Mouse (Mus musculus): ENCODE measurements around the gene Olfr738. TPM values are rescaled to one million over a fixed set of nuclear protein-coding genes. Genes with fewer than 3 reads are reported as not detected.

Olfr738 gene
- total and polyA plus RNA-seq, 2 experiments from 2014 or later = not detected

DNA sequence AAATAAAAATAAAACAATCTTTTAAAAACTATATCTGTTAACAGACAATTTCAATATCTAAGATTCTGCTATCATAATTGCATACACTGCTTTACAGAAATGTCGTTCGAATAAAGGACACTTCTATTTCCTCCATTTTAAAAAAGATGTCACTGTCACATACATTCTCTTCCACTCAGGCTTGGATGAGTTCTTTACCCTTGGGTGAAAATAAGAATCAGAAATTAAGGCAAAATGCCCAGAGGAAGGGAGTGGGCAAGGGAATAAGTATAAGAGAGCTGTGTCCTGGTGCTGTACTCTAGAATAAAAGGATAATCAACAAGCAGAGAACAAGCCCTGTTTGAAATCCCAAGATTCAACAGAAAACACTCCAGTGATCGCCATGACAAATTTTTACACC is 37.9 kb downstream of the Olfr738 start, which contains the start of gene Olfr740:
Olfr740 (plus strand) TSS at position 301 of the 400 bp plus-strand sequence.
- Histone ChIP-seq H3K9me3 (ENCODE audit: low read length) (no peaks in the 10 kb centered on the region), H3K4me2 (ENCODE audit: low read depth, low read length, poor library complexity, severe bottlenecking) (no peak within 1 kb of the TSS), H3K9ac (replicated peaks; ENCODE audit: low read length, poor library complexity, severe bottlenecking) (no peak within 1 kb of the TSS), H3K4me3 (ENCODE audit: low read depth, low read length) (no peak within 1 kb of the TSS), H3K36me3 (ENCODE audit: insufficient read depth, low read length) (no peaks in the 10 kb centered on the region), H3K27ac (ENCODE audit: low read depth, low read length) (no peak within 1 kb of the TSS), H3K27me3 (ENCODE audit: insufficient read depth, low read length) (no peaks in the 10 kb centered on the region), H3K4me1 (ENCODE audit: insufficient read depth, low read length) (no peaks in the 10 kb centered on the region)
- TF ChIP-seq CTCF (IDR thresholded peaks at IDR 0.05) = no peak
- no peak for DNase-seq (ENCODE audit: low spot score)
- 83% methylated on average over 3 of the region's 3 CpGs for WGBS
- no peak for ATAC-seq (ENCODE audit: low FRiP score)

Other genes with a start within 250 kb of the Olfr738 start
- gene Olfr730, start 219.4 kb upstream of the Olfr738 start, total RNA-seq (2014; rRNA removed) = not detected in 2 replicates
- gene Olfr730, start 219.4 kb upstream of the Olfr738 start, polyA plus RNA-seq (2015; fragmentation: Nextera tagmentation; extraction: Ambion mirVana) = not detected in 2 replicates
- gene Olfr731, start 165.7 kb upstream of the Olfr738 start, total RNA-seq (2014; rRNA removed) = not detected in 2 replicates
- not detected in 2 replicates for gene Olfr731, start 165.7 kb upstream of the Olfr738 start, polyA plus RNA-seq (2015; fragmentation: Nextera tagmentation; extraction: Ambion mirVana)
- gene Olfr732, start 123.4 kb upstream of the Olfr738 start, total RNA-seq (2014; rRNA removed) = not detected in 2 replicates
- gene Olfr732, start 123.4 kb upstream of the Olfr738 start, polyA plus RNA-seq (2015; fragmentation: Nextera tagmentation; extraction: Ambion mirVana) = not detected in 2 replicates
- not detected in 2 replicates for gene Olfr733, start 106.0 kb upstream of the Olfr738 start, total RNA-seq (2014; rRNA removed)
- not detected in 2 replicates for gene Olfr733, start 106.0 kb upstream of the Olfr738 start, polyA plus RNA-seq (2015; fragmentation: Nextera tagmentation; extraction: Ambion mirVana)
- not detected in 2 replicates for gene Olfr734, start 80.8 kb upstream of the Olfr738 start, total RNA-seq (2014; rRNA removed)
- not detected in 2 replicates for gene Olfr734, start 80.8 kb upstream of the Olfr738 start, polyA plus RNA-seq (2015; fragmentation: Nextera tagmentation; extraction: Ambion mirVana)
- not detected in 2 replicates for gene Olfr735, start 58.7 kb upstream of the Olfr738 start, total RNA-seq (2014; rRNA removed)
- not detected in 2 replicates for gene Olfr735, start 58.7 kb upstream of the Olfr738 start, polyA plus RNA-seq (2015; fragmentation: Nextera tagmentation; extraction: Ambion mirVana)
- not detected in 2 replicates for gene Tlr11, start 49.7 kb upstream of the Olfr738 start, total RNA-seq (2014; rRNA removed)
- gene Tlr11, start 49.7 kb upstream of the Olfr738 start, polyA plus RNA-seq (2015; fragmentation: Nextera tagmentation; extraction: Ambion mirVana) = not detected in 2 replicates
- not detected in 2 replicates for gene Olfr736, start 26.4 kb upstream of the Olfr738 start, total RNA-seq (2014; rRNA removed)
- gene Olfr736, start 26.4 kb upstream of the Olfr738 start, polyA plus RNA-seq (2015; fragmentation: Nextera tagmentation; extraction: Ambion mirVana) = not detected in 2 replicates
- not detected in 2 replicates for gene Olfr739, start 11.1 kb downstream of the Olfr738 start, total RNA-seq (2014; rRNA removed)
- gene Olfr739, start 11.1 kb downstream of the Olfr738 start, polyA plus RNA-seq (2015; fragmentation: Nextera tagmentation; extraction: Ambion mirVana) = not detected in 2 replicates
- not detected in 2 replicates for gene Olfr740, start 38.0 kb downstream of the Olfr738 start, total RNA-seq (2014; rRNA removed)
- gene Olfr740, start 38.0 kb downstream of the Olfr738 start, polyA plus RNA-seq (2015; fragmentation: Nextera tagmentation; extraction: Ambion mirVana) = not detected in 2 replicates
- gene Olfr741, start 65.2 kb downstream of the Olfr738 start, total RNA-seq (2014; rRNA removed) = not detected in 2 replicates
- gene Olfr741, start 65.2 kb downstream of the Olfr738 start, polyA plus RNA-seq (2015; fragmentation: Nextera tagmentation; extraction: Ambion mirVana) = not detected in 2 replicates
- not detected in 2 replicates for gene Olfr742, start 96.0 kb downstream of the Olfr738 start, total RNA-seq (2014; rRNA removed)
- not detected in 2 replicates for gene Olfr742, start 96.0 kb downstream of the Olfr738 start, polyA plus RNA-seq (2015; fragmentation: Nextera tagmentation; extraction: Ambion mirVana)
- gene Olfr743, start 114.3 kb downstream of the Olfr738 start, total RNA-seq (2014; rRNA removed) = not detected in 2 replicates
- gene Olfr743, start 114.3 kb downstream of the Olfr738 start, polyA plus RNA-seq (2015; fragmentation: Nextera tagmentation; extraction: Ambion mirVana) = not detected in 2 replicates
- gene Olfr744, start 207.3 kb downstream of the Olfr738 start, total RNA-seq (2014; rRNA removed) = not detected in 2 replicates
- gene Olfr744, start 207.3 kb downstream of the Olfr738 start, polyA plus RNA-seq (2015; fragmentation: Nextera tagmentation; extraction: Ambion mirVana) = not detected in 2 replicates
- gene Olfr745, start 231.8 kb downstream of the Olfr738 start, total RNA-seq (2014; rRNA removed) = not detected in 2 replicates
- not detected in 2 replicates for gene Olfr745, start 231.8 kb downstream of the Olfr738 start, polyA plus RNA-seq (2015; fragmentation: Nextera tagmentation; extraction: Ambion mirVana)
- gene Olfr746, start 239.5 kb downstream of the Olfr738 start, total RNA-seq (2014; rRNA removed) = not detected in 2 replicates
- not detected in 2 replicates for gene Olfr746, start 239.5 kb downstream of the Olfr738 start, polyA plus RNA-seq (2015; fragmentation: Nextera tagmentation; extraction: Ambion mirVana)

Measured in midbrain, postnatal 0 days (tissue).